Mouse (Mus musculus): Measurements from ENCODE around the gene Lrrc28.

The Lrrc28 gene

DNA sequence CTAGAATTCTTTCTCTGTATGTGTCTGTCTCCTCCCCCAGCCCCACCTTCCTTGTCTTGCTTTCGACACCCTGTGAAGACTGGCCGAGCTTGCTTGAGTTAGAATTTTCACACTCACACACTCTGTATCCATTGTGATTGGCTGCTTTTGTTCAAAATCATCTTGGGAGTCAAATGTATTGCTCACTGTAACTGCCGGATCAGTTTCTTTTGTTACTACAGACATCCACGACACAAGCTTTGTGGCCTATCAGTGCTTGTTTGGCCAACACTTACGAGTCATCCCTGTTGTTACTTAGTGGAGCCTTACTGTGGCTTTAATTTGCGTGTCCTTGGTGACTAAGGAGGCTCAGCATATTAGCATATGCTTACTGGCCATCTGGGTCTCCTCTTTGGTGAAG, 56.3 kb downstream of the Lrrc28 start:
- DNase-seq: no peak

- DNase-seq: no peak
Measured at GRCm38 (mm10) chr7:67586479-67586878, 58.6 kb downstream of the Lrrc28 start.

GRCm38 (mm10) chr7:67583852-67584251, 61.2 kb downstream of the Lrrc28 start:
- DNase-seq: no peak

DNA sequence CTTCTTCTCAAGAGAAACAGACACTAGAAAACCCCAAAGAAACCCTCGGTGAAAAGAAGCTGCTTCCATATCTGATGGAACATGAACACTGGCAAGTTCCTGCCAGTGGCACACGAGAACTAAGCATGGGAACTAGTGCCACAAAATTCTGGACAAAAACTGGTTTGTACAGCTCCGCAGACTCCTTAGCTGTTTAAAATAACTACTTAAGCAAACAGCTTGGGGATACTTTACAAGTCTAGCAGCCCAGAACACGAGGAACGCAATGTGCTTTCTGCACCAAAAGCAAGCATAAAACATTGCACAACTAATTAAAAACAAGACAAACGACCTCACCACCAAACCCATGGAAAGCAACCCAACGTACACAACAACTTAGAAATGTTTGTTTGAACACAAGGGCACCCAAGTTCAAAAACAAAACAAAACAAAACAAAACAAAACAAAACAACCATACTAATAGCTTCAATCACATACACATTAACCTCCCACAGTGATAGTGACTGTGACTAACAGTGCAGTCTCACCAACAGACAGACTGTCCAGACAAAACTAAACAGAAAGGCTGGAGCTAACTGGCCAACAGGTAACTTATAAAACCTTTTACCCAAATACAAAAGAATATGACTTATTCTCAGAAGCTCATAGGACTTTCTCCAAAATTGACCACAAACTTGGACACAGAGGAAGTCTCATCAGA, 66.1 kb downstream of the Lrrc28 start:
- DNase-seq: no peak

- no peak for DNase-seq
Measured at GRCm38 (mm10) chr7:67578044-67578443, 67.0 kb downstream of the Lrrc28 start.

GRCm38 (mm10) chr7:67566510-67567237, 78.4 kb downstream of the Lrrc28 start:
- DNase-seq: no peak

DNA sequence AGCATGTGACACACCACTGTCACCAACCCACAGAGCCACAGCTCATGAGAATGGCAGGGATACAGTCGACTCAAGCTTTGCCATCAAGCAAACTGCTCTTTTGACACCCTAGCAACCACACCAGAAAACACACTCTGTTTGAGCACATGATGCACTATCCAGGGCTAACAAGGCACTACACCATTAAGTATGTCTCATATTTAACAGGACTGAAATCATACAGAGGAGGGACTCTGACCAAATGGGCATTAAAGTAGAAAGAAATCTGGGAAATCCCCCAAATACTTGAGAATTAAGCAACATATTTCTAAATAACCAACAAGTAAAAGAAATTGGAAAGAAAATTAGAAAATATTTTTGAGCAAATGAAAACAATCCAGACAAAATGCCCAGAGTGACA, 79.9 kb downstream of the Lrrc28 start:
- no peak for DNase-seq

GRCm38 (mm10) chr7:67562176-67562575, 82.9 kb downstream of the Lrrc28 start:
- DNase-seq: no peak

GRCm38 (mm10) chr7:67559486-67559885, 85.6 kb downstream of the Lrrc28 start:
- DNase-seq: no peak

DNA sequence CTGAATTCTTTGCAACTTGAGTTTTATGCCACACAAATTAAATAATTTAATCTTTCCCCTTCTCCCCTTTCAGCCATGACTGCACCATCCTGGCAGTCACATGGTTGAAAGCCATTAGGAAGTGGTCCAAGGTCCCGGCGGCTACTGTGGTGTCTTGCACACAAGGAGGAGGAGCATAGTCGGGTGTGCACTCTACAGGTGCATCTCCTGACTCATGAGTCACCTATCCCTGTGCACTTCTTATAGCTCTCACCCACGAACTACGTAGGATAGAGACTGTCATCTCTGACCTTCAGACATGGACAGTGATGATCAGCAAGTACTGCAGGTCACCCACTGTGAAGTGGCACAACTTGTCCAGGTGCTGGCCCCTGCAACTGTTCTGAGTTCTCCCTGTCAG, 86.8 kb downstream of the Lrrc28 start:
- no peak for DNase-seq

- DNase-seq: no peak
Measured at GRCm38 (mm10) chr7:67554863-67555262, 90.2 kb downstream of the Lrrc28 start.

GRCm38 (mm10) chr7:67551242-67551641, 93.8 kb downstream of the Lrrc28 start:
- DNase-seq: no peak

- peak; percentile 73 for DNase-seq
Measured at GRCm38 (mm10) chr7:67549073-67549561, 96.0 kb downstream of the Lrrc28 start.

GRCm38 (mm10) chr7:67548599-67549041, 96.4 kb downstream of the Lrrc28 start:
- DNase-seq: no peak

DNA sequence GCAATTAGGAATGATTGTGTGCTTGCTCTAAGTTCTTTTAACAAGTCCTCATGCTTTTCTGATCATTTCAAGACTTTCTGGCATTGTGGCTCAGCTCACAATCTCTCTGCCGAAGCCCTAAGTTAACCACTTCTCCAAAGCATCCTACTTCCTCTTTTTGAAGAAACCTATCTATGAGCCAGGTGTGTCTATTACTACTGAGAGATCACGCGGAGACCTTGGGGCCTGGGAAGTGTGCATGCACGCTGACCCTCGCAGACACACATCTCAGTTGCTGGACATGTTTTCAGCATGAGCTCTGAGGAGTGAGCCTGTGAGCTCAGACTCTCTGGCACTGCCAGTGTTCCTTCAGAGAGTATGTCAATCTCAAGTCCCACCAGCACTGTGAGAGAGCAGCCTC, 98.8 kb downstream of the Lrrc28 start:
- no peak for DNase-seq

GRCm38 (mm10) chr7:67544586-67544985, 100.5 kb downstream of the Lrrc28 start:
- no peak for DNase-seq

- DNase-seq: no peak
Measured at GRCm38 (mm10) chr7:67543641-67544040, 101.4 kb downstream of the Lrrc28 start.

GRCm38 (mm10) chr7:67536588-67537372, 108.3 kb downstream of the Lrrc28 start:
- no peak for DNase-seq

DNA sequence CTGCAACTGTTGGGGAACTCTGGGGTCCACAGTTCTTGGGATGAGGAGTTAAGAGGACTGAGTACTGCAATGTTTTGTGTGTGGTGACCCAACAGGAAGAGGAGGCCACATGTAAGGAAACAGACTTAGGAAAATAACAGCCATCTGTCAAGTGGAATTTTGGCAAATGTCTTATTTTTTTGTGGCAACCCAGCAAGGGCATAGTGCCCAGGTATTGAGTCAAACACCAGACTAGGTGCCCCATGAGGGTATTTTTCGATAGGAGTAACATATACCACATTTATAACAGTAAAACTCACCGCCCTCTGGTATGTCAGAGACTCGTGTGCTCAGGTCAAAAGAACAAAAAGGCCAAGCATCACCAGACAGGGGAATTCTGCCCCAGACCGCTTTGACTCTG, 109.1 kb downstream of the Lrrc28 start:
- DNase-seq: no peak

DNA sequence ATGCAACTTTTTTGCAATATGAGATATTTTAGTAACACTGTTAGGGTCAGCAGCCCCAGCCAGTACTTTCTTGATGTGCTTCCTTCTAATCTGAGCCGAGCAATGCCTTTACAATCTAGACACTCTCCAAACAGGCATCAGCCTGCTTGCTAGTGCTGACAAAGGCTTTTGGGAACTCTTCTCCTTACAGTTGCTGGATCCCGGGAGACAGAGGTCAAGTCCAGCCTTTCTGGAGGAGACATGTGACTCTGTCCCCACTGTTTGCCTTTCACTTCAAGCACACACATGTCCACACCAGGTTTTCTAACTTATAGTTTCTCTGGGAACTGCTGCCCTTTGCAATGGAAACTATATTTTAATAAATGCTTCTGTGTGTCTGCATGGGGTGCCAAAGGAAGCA, 114.1 kb downstream of the Lrrc28 start:
- no peak for DNase-seq

DNA sequence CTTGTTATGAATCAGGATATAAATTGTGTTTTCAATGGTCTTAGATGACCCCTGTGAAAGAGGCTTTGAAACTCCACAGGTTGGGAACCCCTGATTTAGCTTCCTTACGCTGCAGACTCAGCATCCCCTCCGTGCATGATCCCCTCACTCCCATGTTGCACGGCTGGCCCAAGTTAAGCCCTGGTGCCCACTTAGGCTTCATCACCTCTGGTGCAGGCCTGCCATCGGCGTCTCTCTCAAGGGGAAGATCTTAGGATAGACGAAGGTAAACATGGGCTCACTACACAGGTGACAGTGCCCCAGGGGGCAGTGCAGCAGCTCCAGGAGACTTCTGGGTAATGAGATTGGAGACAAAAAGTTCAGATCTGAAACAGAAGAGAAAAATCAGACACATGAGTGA, 115.7 kb downstream of the Lrrc28 start:
- no peak for DNase-seq

- DNase-seq: no peak
Measured at GRCm38 (mm10) chr7:67528821-67529221, 116.2 kb downstream of the Lrrc28 start.

- DNase-seq: peak; percentile 74
Measured at GRCm38 (mm10) chr7:67528063-67528811, 116.8 kb downstream of the Lrrc28 start.
